Mouse (Mus musculus): ENCODE measurements around the gene Usp28.

Usp28 gene

DNA sequence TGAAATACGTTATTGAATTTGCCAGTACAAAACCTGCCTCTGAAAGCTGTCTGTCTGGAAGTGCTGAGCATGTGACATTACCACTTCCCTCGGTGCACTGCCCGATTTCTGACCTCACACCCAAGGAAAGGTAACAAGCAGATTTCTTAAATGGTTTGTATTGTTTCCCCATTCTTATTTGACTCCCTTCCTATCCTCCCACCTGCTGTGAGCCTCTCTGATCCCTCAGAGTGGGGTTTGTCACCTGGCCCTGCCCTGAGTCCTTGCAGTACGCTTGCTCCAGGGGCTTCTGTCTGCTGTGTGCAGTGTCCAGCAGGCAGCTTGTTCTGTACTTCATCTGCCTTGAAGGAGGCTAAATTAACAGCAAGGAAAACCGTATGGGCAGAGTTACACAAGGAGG is 38.8 kb downstream of the Usp28 start:
- DNase-seq = no peak

DNA sequence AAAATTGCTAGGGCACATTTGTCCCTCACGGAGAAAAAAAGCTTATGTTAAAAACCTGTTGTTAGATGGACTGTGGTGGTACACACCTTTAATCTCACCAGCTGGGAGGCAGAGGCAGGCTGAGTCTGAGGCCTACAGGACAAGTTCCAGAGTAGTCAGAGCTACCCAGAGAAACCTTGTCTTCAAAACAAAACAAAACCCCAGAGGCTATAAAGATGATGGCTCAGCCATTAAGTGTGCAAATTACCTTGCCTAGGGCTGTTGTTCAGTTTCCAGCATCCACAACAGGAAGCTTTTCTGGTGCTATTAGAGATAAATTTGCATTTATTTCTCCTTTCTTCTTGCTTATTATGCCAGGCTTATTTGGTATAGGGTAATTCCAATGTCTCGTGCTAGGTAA is 39.4 kb downstream of the Usp28 start:
- DNase-seq = no peak

DNA sequence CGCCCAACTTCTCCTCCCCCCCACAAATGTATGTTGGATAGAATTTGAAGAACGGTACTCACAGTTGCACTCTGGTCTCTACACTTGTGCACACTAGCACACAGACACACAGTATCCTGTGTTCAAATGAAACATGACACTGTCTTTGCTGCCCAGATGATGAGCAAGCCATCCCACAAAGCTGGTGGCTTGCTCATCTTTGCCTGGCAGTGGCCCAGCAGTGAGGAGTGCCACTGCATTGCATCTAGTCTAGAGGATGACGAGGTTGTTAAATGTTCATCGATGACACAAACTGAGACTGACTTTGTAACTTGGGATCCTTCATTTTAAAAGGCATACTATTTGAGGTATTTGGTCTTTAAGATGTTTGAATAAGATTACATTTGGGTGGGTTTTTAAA is 49.6 kb downstream of the Usp28 start:
- no peak for DNase-seq

DNA sequence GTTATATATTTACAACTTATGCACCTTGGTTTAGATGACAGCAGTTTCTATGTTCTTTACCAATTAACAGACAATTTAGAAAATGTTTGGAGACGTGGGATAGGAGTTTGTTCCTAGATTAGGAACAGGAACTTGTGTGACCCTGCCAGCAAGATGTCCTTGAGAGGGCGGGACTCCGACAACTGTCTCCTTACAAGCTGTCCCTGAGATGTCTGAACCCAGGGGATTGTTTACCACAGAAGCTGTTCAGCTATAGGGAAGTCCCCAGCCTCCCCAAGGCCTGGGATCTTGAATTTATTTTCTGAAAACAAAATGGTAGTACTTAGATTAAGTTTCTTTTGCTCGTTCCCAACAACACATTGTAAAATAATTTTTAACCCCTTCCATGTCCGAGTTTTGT is 65.7 kb downstream of the Usp28 start:
- DNase-seq = no peak

DNA sequence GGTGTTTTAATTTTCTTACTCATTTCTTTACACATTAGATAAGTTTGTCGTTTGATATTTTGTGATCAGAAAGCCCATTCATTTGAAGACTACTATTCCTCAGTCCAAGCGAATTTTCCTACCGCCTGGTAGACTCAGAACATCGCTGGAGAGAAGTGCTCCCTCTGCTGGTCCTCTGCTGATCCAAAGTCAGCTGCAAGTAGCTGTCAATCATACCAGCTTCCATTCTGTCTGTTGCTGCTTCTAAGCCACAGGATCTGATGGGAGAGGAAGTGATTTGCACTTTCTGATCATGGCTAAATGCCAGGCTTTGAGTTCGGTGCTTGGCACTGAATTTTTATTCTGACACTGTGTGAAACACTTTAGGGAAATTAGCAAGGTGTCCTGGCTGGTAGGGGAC is 66.2 kb downstream of the Usp28 start:
- peak; percentile 82 for DNase-seq

DNA sequence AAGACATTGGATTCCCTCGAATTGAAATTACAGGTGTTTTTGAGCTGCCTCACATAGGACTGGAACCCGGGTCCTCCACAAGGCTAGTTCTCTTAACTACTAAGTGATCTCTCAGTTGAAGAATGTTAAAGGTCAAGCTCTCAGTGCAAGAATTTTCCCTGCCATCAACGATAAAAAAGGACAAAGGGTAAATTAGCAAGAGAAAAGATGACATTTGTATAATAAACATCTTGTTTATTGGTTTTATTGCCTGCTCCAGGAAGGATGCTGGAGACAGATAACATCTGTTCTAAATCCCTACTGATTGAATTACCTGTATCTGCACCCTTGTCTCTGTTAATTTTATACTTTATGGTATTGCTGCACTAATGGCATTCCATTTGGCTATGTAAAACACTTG is 68.9 kb downstream of the Usp28 start:
- DNase-seq = no peak

DNA sequence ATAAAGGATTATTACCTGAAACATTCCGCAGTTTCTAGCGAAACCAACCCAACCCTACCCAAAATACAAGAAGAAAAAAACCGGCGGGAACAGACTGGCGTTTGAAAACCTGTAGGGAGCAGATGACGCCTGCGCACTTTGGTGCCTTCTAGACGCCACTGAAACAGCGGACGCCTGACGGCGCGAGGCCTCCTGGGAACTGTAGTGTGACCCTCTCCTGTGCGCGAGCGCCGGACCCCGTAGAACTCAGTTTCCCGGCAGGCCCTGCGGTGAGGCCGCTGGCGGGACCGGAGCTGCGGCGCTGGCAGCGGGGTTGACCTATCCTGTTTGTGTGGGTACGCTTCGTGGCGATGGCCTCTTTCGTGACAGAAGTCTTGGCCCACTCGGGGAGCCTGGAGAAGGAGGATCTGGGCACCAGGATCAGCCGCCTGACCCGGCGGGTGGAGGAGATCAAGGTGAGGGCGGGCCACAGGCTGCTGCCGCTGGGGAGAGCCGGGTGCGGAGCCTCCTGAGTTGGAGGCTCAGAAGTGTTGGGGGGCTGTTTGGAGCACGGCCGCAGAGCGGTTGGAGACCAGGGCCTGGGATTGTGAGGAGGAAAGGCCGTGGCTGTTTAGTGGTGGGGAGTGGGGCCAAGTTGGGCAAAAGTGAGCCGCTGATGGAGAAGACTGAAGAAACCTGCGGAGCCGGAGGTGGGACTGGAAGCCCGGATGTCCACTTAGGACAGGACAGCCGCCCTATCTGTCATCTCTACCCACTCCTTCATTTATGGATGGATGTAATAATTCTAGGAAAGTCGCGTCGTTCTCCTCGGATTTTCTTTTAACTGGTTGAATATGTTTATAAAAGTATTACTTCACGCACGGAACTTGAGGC is 70.4 kb downstream of the Usp28 start, which contains the start of gene Zw10:
Gene Zw10 (plus strand): TSS at position 281 of the 873 bp plus-strand sequence.
- DNase-seq = peak; percentile 96

DNA sequence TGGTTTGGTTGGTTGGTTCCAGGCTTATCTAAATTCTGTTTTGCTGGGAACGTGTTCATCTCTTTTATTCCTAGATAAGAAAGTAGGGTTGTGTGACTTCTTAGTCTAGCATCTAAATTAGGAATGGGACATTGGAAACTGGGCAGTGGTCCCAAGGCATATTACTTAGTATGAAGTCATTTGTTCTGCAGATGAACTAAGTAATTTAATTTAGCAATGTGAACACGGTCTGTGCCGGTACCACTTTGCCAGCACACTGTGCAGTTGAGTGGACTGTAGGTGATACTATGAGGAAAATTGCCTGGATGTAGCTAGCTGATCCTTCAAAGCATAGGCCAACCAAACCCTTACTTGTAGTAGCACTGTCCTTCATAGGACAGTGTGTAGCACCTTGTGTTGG is 91.7 kb downstream of the Usp28 start:
- no peak for DNase-seq

DNA sequence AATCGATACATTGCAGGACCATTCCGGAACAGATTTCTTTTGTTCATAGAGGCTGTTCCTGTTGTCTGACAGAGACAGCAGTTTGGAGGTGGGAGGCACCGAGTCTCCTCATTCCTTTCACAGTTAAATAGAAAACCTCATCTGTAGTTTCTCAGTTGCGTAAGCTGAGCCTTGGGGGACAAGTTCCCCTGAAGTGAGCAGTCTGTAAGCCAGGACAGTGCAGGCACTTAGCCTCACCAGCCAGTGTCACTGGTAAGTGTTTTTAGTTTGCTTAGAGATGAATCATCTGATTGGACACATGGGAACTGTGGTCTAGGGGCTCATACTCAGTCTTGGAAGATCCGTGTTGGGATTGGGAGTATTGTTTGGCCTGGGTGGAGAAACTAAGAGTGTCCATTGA is 95.9 kb downstream of the Usp28 start, which contains the start of gene Tmprss5:
Gene Tmprss5 (plus strand): TSS at position 154 of the 400 bp plus-strand sequence.
- DNase-seq = no peak

DNA sequence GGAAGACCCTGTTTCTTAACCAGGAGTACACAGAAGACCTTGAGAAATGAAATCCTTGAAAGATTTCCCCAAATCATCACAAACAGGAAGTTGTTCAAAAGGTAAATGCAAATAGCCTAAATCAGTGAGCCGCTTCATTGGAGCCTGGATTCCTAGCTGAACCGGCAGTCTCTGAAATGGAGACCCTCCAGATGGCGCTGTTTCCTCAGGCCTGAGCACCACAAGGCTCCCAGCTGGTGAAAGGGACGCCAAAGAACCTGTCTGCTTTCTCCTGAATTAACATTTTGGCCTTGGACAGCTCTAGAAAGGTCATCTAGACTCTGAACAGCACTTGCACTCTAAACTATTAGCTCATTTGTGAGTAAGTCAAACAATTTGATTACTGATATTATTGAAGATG is 96.4 kb downstream of the Usp28 start:
- DNase-seq = peak; percentile 88

DNA sequence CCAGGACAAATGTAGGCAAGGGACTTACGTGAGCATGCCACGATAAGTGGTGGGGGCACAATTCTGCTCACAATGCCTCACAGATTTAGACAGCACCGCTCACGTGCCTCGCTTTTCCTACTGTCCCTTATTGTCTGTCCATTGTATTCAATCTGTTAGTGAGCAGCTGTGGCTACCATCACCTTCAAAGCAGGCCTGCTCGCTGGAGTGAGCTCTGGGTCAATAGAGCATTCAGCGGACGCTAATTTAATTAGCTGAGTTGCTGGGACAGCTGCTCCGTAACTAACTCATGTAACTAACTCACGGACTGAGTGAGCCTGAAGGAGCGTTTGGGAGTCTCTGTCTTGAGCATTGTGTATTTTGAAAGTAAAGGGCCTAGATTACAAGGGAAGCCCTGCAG is 102.1 kb downstream of the Usp28 start:
- peak; percentile 14 for DNase-seq
